Mouse (Mus musculus) layer of hippocampus, adult 2 months (tissue): ENCODE measurements around the gene Fam162b. TPM values are rescaled to one million over a fixed set of nuclear protein-coding genes. Genes with fewer than 3 reads are reported as not detected.

Experiments used
- DNase-seq, 2 experiments: peaks; one replicate each; pipeline ENCODE4 v3.0.0; 2022; ENCODE audit warnings: low spot score in 2 of 2
- H3K27ac ChIP-seq: fragments of 200-600 bp; 2 replicates; pipeline ENCODE4 v1.8.1; 2022
- H3K4me3 ChIP-seq: fragments of 200-600 bp; 2 replicates; pipeline ENCODE4 v1.8.1; 2022; ENCODE audit warnings: mild to moderate bottlenecking
- CTCF ChIP-seq: fragments of 200-600 bp; conservative IDR thresholded peaks from 2 replicates; pipeline ENCODE4 v1.8.1; 2022; ENCODE audit warnings: antibody characterized with exemption, mild to moderate bottlenecking, moderate library complexity
- long read RNA-seq, 2 experiments: library from polyadenylated mRNA; stranded (forward); transcript quantifications; one replicate each; pipeline ENCODE4 v2.0.0; 2021; ENCODE audit warnings: borderline mapping rate in 2 of 2
- total RNA-seq, 2 experiments: library from RNA; stranded (reverse); gene quantifications; 2 replicates each; pipeline ENCODE4 v1.2.3; 2021

Gene Fam162b
- not detected for total RNA-seq
- long read RNA-seq, experiment 1: 0 reads
- long read RNA-seq, experiment 2: 0 reads

GRCm38 (mm10) chr10:51590139-51590574, at the start of gene Fam162b:
TSS of gene Fam162b (minus strand) at chr10:51590517.
- no peak for TF ChIP-seq CTCF
- no peak within 1 kb of the TSS for H3K4me3 ChIP-seq
- H3K27ac ChIP-seq: no peak within 1 kb of the TSS
- no peak for DNase-seq

DNA sequence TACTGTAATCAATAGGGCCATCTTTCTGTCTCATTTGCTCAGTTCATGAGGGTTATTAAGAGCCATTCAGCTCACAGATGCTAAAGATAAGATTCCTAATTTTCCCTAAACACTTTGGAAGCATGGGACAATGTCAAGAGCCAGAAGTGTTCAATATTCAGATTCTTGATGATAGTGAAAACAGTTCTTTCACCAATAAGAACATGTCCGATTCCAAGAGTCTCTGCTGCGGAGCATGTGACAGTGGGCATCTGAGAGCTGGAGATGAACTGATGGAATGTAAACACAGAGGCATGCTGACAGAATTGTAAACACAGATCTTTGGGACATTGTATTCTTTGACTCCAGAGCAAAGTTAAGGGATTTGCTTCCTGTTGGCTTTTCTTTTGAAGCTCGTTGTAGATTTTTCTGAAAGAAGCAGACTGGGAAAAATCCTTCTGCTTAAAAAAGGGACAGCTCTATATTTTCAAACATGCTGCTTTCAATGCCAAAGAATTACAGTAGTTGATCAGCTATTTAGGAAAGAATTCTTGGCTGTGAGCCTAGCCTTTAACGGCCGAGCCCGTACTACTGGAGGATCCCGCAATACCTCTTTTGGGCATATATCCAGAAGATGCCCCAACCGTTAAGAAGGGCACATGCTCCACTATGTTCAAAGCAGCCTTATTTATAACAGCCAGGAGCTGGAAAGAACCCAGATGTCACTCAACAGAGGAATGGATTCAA, 41.3 kb upstream of the Fam162b start, which contains the start of gene Gprc6a:
Gene Gprc6a, minus strand, starts transcription at position 51 of the 726 bp plus-strand sequence.
- no peak for TF ChIP-seq CTCF
- Histone ChIP-seq H3K27ac (no peak within 1 kb of the TSS), H3K4me3 (no peak within 1 kb of the TSS)
- DNase-seq: no peak

GRCm38 (mm10) chr10:51621193-51621592, 30.9 kb upstream of the Fam162b start:
- Histone ChIP-seq H3K4me3 (no peak overlapping the region), H3K27ac (no peak overlapping the region)
- no peak for TF ChIP-seq CTCF
- no peak for DNase-seq

- no peak for TF ChIP-seq CTCF
- no peak overlapping the region for H3K4me3 ChIP-seq
- H3K27ac ChIP-seq: no peak overlapping the region
- DNase-seq: no peak
These were observed 29.8 kb upstream of the Fam162b start for GRCm38 (mm10) chr10:51620126-51620525.

DNA sequence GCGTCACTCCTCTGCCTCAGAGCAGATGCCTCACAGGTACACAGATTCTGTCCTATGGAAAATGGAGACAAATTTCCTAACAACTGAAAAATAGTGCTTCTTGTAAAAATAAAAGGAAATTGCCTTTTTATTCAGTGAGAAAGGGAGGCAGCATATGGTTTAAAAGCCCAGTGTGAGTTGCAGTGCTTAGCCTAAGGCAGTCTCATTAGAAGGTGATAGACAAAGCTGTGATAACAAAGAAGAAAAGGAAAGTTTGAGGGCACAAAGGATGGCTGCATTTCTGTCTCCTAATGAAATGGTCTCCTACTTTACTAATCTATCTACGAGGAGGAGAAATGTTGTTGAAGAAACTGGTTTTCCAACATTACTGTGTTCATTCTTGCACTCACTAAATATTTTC, 28.2 kb upstream of the Fam162b start:
- DNase-seq: no peak
- Histone ChIP-seq H3K4me3 (no peak overlapping the region), H3K27ac (no peak overlapping the region)
- TF ChIP-seq CTCF: no peak

DNA sequence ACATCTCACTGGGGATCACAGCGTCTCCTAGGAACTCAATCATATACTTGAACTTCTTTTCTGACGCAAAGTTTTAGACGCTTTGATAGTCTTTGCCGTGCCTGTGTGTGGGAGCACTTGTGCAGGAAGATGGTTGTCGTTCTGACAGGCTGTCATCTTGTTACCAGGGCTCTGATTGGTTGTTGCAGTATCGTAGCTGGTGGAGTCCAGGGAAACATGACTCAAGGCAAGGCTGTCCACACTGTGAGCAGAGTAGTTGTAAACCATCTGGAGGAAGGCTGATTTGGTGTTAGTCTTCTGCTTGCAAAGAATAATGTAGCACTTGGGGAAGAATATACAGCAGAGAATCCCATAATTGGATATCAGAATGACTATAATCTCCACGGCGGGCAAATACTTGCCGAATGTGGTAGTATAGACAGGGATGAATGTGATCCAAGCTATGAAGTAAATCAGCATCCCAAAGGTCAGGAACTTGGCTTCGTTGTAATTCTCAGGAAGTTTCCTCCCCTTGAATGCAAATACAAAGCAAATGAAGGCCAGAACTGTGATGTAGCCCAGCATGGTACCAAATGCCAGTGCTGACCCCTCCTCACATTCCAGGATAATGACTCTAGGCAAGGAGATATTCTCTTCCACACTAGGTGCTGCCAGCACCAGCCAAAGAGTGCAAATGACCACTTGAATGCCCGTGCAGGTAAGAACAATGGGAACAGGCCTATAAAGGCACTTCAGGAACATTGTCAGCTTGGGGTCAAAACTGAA, 24.7 kb upstream of the Fam162b start:
- DNase-seq: no peak
- TF ChIP-seq CTCF: no peak
- H3K4me3 ChIP-seq: no peak overlapping the region
- no peak overlapping the region for H3K27ac ChIP-seq

- Histone ChIP-seq H3K4me3 (no peak overlapping the region), H3K27ac (no peak overlapping the region)
- no peak for TF ChIP-seq CTCF
- no peak for DNase-seq
These were observed 23.1 kb upstream of the Fam162b start for GRCm38 (mm10) chr10:51613421-51613820.

GRCm38 (mm10) chr10:51611969-51612682, 21.8 kb upstream of the Fam162b start:
- Histone ChIP-seq H3K4me3 (no peak overlapping the region), H3K27ac (no peak overlapping the region)
- no peak for TF ChIP-seq CTCF
- no peak for DNase-seq

- DNase-seq: no peak
- H3K27ac ChIP-seq: no peak overlapping the region
- no peak for TF ChIP-seq CTCF
- H3K4me3 ChIP-seq: no peak overlapping the region
These were observed 19.6 kb upstream of the Fam162b start for GRCm38 (mm10) chr10:51609741-51610425.

- no peak overlapping the region for H3K27ac ChIP-seq
- no peak for DNase-seq
- no peak for TF ChIP-seq CTCF
- no peak overlapping the region for H3K4me3 ChIP-seq
These were observed 6.8 kb upstream of the Fam162b start for GRCm38 (mm10) chr10:51596928-51597635.

DNA sequence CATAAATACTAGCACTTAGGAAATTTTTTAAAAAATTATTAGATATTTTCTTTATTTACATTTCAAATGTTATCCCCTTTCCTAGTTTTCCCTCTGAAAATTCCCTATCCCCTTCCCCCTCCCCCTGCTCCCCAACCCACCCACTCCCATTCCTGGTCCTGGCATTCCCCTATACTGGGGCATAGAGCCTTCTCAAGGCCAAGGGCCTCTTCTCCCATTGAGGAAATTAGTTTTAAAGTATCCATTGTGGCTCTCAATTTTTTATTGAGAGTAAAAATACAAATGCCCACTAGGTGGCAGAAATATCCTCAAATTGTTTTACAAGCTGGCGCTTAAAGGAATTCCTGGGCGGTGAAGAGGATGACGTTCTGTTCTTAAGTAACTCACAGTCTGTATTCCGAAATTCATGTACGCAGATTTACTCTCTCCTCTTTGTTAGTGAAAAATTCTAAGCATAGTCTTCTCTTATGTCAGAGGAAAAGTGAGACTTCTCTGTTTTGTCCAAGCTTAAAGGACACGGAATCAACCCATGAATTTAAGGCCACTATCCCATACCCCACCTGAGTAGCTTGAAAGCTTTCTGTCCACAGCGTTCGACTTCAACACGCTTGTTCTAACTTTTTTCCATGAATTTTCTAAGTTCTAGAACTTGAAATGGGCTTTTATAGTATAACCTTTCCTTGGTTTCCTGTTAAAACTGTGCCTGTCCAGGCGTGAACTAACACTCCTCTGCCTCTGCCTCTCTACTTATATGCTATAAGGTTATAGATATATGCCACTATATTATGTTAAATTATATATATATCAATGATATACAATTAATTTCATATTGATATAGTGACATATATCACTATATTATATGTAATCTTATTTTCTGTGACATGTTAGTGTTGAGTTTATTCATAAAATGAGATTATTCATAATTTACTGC, 4.9 kb upstream of the Fam162b start:
- no peak overlapping the region for H3K4me3 ChIP-seq
- no peak overlapping the region for H3K27ac ChIP-seq
- DNase-seq: peak; percentile 26 to 50
- peak; percentile 75 for TF ChIP-seq CTCF
